14 mouse cellular contexts compared by ENCODE assay signal in the genomic region with DNA sequence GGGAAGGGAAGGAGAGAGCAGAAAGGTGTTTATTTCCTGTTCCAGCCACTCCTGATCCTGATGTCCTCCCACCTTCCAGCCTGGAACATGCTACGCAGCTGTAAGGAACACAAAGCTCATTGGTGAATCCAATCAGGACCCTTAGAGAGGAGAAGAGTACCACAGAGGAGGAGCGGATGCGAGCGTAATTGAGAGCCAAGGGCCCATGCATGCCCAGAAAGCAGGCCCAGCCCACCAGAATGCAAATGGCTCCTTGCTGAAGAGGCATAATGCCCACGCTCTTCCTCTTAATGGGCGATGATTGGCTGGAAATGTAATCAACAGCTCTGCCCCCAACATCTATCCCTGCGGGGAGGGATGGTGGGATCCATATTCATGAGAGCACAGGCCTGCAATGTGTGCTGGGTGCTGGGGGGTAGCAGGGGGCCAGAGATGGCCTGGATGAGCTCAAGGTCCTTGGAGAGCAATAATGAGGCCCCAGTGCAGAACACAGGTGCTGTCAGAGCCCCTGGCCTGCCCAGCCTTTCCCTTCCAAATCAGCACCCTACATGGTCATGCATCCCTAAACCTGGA.
DNase-seq lines count a peak whose midpoint lies in the region; ATAC-seq lines count a peak whose summit lies in the region.
"Had no signal": no experiment of that assay in that cellular context is flagged by ENCODE, and none has a peak within 500 bp of the region (broad histone marks: within the 10 kb centered on the region; RNA-seq: fewer than 3 reads in every experiment).

No protein-coding gene starts in this region.

- H3K4me1 ChIP-seq in forebrain, embryonic 15.5 days = peaks cover 50% of the 10 kb centered on the region
- H3K4me1 ChIP-seq in midbrain, embryonic 10.5 days = peaks cover 51% of the 10 kb centered on the region
- H3K4me1 ChIP-seq in neural tube, embryonic 15.5 days = peaks cover 34% of the 10 kb centered on the region

- no peaks in the 10 kb centered on the region for H3K36me3 ChIP-seq in forebrain, embryonic 15.5 days
- no peaks in the 10 kb centered on the region for H3K36me3 ChIP-seq in midbrain, embryonic 10.5 days
- no peaks in the 10 kb centered on the region for H3K36me3 ChIP-seq in neural tube, embryonic 15.5 days
- H3K36me3 ChIP-seq: G1E; limb, embryonic 15.5 days had no signal

- 22% methylated on average over 7 of the region's 7 CpGs for whole genome bisulfite sequencing in forebrain, embryonic 15.5 days
- 82% methylated on average over 7 of the region's 7 CpGs for WGBS in midbrain, embryonic 10.5 days
- WGBS in neural tube, embryonic 15.5 days = 44% methylated on average over 7 of the region's 7 CpGs

- DNase-seq in layer of hippocampus, postnatal 10 days (ENCODE audit: low spot score in 2 of 2) = peak; percentile 14 to 31
- no peak for DNase-seq in layer of hippocampus, postnatal 36 days
- DNase-seq in midbrain, embryonic 10.5 days (ENCODE audit: low spot score) = no peak
- DNase-seq in testis, postnatal 10 days (ENCODE audit: low spot score) = no peak
- DNase-seq in kidney, postnatal 4 days = no peak
- DNase-seq: adrenal gland, postnatal 25 days; cerebellum, adult 11-12 months; kidney, adult 9 months; lung, embryonic 14.5 days; right cerebral cortex, postnatal 14 days had no signal

- H3K9me3 ChIP-seq in forebrain, embryonic 15.5 days = no peaks in the 10 kb centered on the region
- no peaks in the 10 kb centered on the region for H3K9me3 ChIP-seq in midbrain, embryonic 10.5 days (replicated peaks)
- no peaks in the 10 kb centered on the region for H3K9me3 ChIP-seq in neural tube, embryonic 15.5 days (replicated peaks)
- H3K9me3 ChIP-seq: limb, embryonic 15.5 days had no signal

- H3K4me2 ChIP-seq in forebrain, embryonic 15.5 days (replicated peaks) = no peak overlapping the region
- no peak overlapping the region for H3K4me2 ChIP-seq in neural tube, embryonic 15.5 days
- H3K4me2 ChIP-seq: limb, embryonic 15.5 days; lung, embryonic 14.5 days had no signal

- H3K9ac ChIP-seq in forebrain, embryonic 15.5 days (replicated peaks) = no peak overlapping the region
- H3K9ac ChIP-seq in neural tube, embryonic 15.5 days (replicated peaks) = no peak overlapping the region
- H3K9ac ChIP-seq: limb, embryonic 15.5 days; lung, embryonic 14.5 days had no signal

- H3K27ac ChIP-seq in forebrain, embryonic 15.5 days (replicated peaks) = peak overlapping the region; percentile 91
- H3K27ac ChIP-seq in midbrain, embryonic 10.5 days (replicated peaks) = peak overlapping the region; percentile 23
- peak overlapping the region; percentile 23; the same call in 1 of the 2 replicates for H3K27ac ChIP-seq in neural tube, embryonic 15.5 days (replicated peaks)
- H3K27ac ChIP-seq: limb, embryonic 15.5 days had no signal

- H3K27me3 ChIP-seq in forebrain, embryonic 15.5 days = no peaks in the 10 kb centered on the region; the same call in 1 of the 2 replicates
- H3K27me3 ChIP-seq in midbrain, embryonic 10.5 days (ENCODE audit: low read depth, poor library complexity, severe bottlenecking) = no peaks in the 10 kb centered on the region
- 0 out of 2 replicates have a peak, but pooled peaks cover 3% of the 10 kb centered on the region for H3K27me3 ChIP-seq in neural tube, embryonic 15.5 days (replicated peaks)
- H3K27me3 ChIP-seq: limb, embryonic 15.5 days had no signal

- ATAC-seq in forebrain, embryonic 15.5 days (replicated peaks) = peak; percentile 56
- ATAC-seq in neural tube, embryonic 15.5 days (ENCODE audit: low FRiP score) = no peak

- H3K4me3 ChIP-seq in forebrain, embryonic 15.5 days = no peak overlapping the region
- no peak overlapping the region for H3K4me3 ChIP-seq in midbrain, embryonic 10.5 days
- no peak overlapping the region for H3K4me3 ChIP-seq in neural tube, embryonic 15.5 days (replicated peaks)
- H3K4me3 ChIP-seq: limb, embryonic 15.5 days had no signal

Comparison
In these comparisons a context has a peak if more than half of its experiments do, and no peak if none do; other contexts are left out.
1. DNase-seq: peak in layer of hippocampus, postnatal 10 days (2 of 2); none in layer of hippocampus, postnatal 36 days (0 of 2), midbrain, embryonic 10.5 days (single experiment), testis, postnatal 10 days (single experiment) and kidney, postnatal 4 days (0 of 2).
2. H3K27ac ChIP-seq: peak in every context shown above with its lines; median percentile 91 in forebrain, embryonic 15.5 days; 23 in midbrain, embryonic 10.5 days; 23 in neural tube, embryonic 15.5 days.